Mouse (Mus musculus) midbrain, embryonic 11.5 days (tissue): ENCODE results near the gene Apom. TPM values are rescaled to one million over a fixed set of nuclear protein-coding genes. Genes with fewer than 3 reads are reported as not detected.
A peak's percentile ranks its signal among the peaks of the same experiment; 100 is the strongest.

Experiments used
- ATAC-seq: fragments of 200-750 bp; cut with Nextera tagmentation; 2 replicates; pipeline ENCODE4 v1.8.0; 2017; ENCODE audit warnings: moderate TSS enrichment, moderate library complexity; ENCODE audit not compliant: low FRiP score
- DNase-seq: peaks from one replicate; pipeline ENCODE4 v3.0.0; 2015; ENCODE audit warnings: low spot score; ENCODE audit errors: missing footprints
- H3K27ac ChIP-seq: fragments of 300-500 bp; sonication (generic); 2 replicates; pipeline ENCODE4 v1.5.1; 2014; ENCODE audit warnings: low read depth, low read length
- H3K27me3 ChIP-seq: fragments of 300-500 bp; sonication (generic); 2 replicates; pipeline ENCODE4 v1.6.1; 2014; ENCODE audit warnings: mild to moderate bottlenecking, low read length, moderate library complexity, mixed read lengths; ENCODE audit not compliant: control insufficient read depth, insufficient read depth
- H3K36me3 ChIP-seq: fragments of 300-500 bp; sonication (generic); 2 replicates; pipeline ENCODE4 v1.6.1; 2014; ENCODE audit warnings: mild to moderate bottlenecking, low read length, moderate library complexity, mixed read lengths; ENCODE audit not compliant: control insufficient read depth, insufficient read depth
- H3K4me1 ChIP-seq: fragments of 300-500 bp; sonication (generic); 2 replicates; pipeline ENCODE4 v1.6.1; 2014; ENCODE audit warnings: low read length; ENCODE audit not compliant: control insufficient read depth, insufficient read depth
- H3K4me2 ChIP-seq: fragments of 300-500 bp; sonication (generic); 2 replicates; pipeline ENCODE4 v1.6.1; 2014; ENCODE audit warnings: mild to moderate bottlenecking, moderate library complexity
- H3K4me3 ChIP-seq: fragments of 300-500 bp; sonication (generic); 2 replicates; pipeline ENCODE4 v1.5.1; 2014; ENCODE audit warnings: low read depth, low read length
- H3K9ac ChIP-seq: fragments of 300-500 bp; sonication (generic); 2 replicates; pipeline ENCODE4 v1.6.1; 2014; ENCODE audit warnings: low read length
- H3K9me3 ChIP-seq: fragments of 300-500 bp; sonication (generic); 2 replicates; pipeline ENCODE4 v1.6.1; 2016; ENCODE audit warnings: low read length; ENCODE audit not compliant: control insufficient read depth
- WGBS: fragments of 180-500 bp; shearing (Covaris S2); extraction: QIAGEN DNeasy Blood & Tissue Kit; methylation state at CpG from one replicate; pipeline ENCODE4 v1.1.7; 2014; 5-methylcytosine and 5-hydroxymethylcytosine counted together
- polyA plus RNA-seq: library from polyadenylated mRNA; unstranded; fragments of >200 nt; fragmentation: Nextera tagmentation; extraction: Ambion mirVana; gene quantifications from 2 replicates; pipeline ENCODE4 v1.2.1, GENCODE M21; 2014

Apom gene
- polyA plus RNA-seq, result 0.37 and 0.45 TPM in 2 replicates

GRCm38 (mm10) chr17:35131500-35132173 is at the start of gene Apom:
Apom (minus strand) TSS chr17:35132050.
- no peak within 1 kb of the TSS for H3K4me2 ChIP-seq
- DNase-seq, result no peak
- H3K27ac ChIP-seq, result no peak within 1 kb of the TSS
- H3K36me3 ChIP-seq, result no peaks in the 10 kb centered on the region
- H3K9ac ChIP-seq, result no peak within 1 kb of the TSS
- WGBS, result 87% methylated on average over 15 of the region's 15 CpGs
- no peaks in the 10 kb centered on the region for H3K27me3 ChIP-seq
- ATAC-seq, result no peak
- H3K4me1 ChIP-seq, result peaks cover 9% of the 10 kb centered on the region
- H3K4me3 ChIP-seq, result no peak within 1 kb of the TSS
- no peaks in the 10 kb centered on the region for H3K9me3 ChIP-seq

DNA sequence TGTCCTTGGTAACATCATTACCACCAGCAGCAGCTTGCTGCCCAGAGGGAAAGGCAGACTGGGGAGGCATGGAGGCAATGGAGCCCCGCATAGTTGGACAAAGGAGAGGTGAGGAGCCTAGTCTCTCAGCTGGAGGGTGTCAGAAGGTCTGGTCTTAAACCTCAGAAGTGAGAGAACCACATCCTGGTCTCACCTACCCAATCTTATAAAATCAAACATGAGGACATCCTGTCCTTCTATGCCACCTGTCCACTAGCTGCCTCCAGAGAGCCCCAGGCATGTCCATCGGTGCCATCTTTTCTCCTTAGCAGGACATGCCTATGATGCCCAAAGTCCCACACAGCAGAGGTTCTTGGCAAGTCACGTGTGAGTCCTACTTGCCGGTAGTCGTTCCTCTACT is 48.2 kb upstream of the Apom start:
- DNase-seq, result no peak
- no peak overlapping the region for H3K27ac ChIP-seq
- no peak overlapping the region for H3K4me2 ChIP-seq
- no peaks in the 10 kb centered on the region for H3K36me3 ChIP-seq
- no peak overlapping the region for H3K9ac ChIP-seq
- no peaks in the 10 kb centered on the region for H3K9me3 ChIP-seq
- WGBS, result 91% methylated on average over 5 of the region's 5 CpGs
- H3K4me3 ChIP-seq, result no peak overlapping the region
- ATAC-seq, result no peak
- no peaks in the 10 kb centered on the region for H3K27me3 ChIP-seq
- no peaks in the 10 kb centered on the region for H3K4me1 ChIP-seq

DNA sequence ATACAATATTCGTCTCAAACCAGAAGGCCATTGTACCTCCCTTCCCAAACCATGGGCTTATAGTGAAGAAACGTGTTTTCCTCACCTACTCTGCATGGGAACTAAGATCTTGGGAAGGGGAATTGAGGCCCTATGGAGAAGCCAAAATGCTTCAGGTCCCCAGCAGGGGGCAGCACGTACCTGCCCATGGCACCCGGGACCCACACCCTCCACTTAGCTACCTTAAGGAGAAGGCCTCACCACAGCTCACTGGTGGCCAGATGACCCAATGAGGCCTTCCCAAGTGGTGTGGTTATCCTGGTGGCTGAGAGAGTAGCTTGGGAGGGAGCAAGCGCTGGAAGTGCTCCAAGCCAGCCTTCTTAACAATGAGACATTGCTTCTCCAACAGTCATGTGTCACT is 46.7 kb upstream of the Apom start:
- Histone ChIP-seq H3K27me3 (no peaks in the 10 kb centered on the region), H3K4me3 (no peak overlapping the region), H3K4me2 (no peak overlapping the region), H3K36me3 (no peaks in the 10 kb centered on the region), H3K9ac (no peak overlapping the region), H3K27ac (no peak overlapping the region), H3K9me3 (no peaks in the 10 kb centered on the region), H3K4me1 (no peaks in the 10 kb centered on the region)
- DNase-seq, result peak; percentile 96
- ATAC-seq, result 0 out of 2 replicates have a peak, but pooled peaks have one; percentile 44
- WGBS, result 17% methylated on average over 5 of the region's 5 CpGs

DNA sequence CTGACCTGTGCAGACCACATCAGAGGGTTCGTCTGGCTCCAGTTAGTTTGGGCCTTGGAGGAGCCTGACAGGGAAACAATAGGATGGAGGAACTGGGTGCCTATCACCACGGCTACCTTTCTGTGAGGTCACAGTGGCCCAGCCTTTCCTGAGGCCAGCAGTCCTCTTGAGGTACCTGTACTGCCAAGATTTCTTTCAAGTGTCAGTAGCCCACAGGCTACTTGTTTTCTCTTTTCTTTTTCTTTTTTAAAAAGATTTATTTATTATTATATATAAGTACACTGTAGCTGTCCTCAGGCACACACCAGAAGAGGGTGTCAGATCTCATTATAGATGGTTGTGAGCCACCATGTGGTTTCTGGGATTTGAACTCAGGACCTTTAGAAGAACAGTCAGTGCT is 44.1 kb upstream of the Apom start, which contains the start of gene Aif1:
Gene Aif1, minus strand, starts transcription at position 101 of the 400 bp plus-strand sequence.
- H3K9ac ChIP-seq, result no peak within 1 kb of the TSS
- DNase-seq (no peak), ATAC-seq (no peak)
- WGBS, result 42% methylated on average over 2 of the region's 2 CpGs
- no peak within 1 kb of the TSS for H3K4me3 ChIP-seq
- no peaks in the 10 kb centered on the region for H3K27me3 ChIP-seq
- no peaks in the 10 kb centered on the region for H3K36me3 ChIP-seq
- H3K9me3 ChIP-seq, result no peaks in the 10 kb centered on the region
- H3K27ac ChIP-seq, result no peak within 1 kb of the TSS
- no peaks in the 10 kb centered on the region for H3K4me1 ChIP-seq
- H3K4me2 ChIP-seq, result no peak within 1 kb of the TSS

DNA sequence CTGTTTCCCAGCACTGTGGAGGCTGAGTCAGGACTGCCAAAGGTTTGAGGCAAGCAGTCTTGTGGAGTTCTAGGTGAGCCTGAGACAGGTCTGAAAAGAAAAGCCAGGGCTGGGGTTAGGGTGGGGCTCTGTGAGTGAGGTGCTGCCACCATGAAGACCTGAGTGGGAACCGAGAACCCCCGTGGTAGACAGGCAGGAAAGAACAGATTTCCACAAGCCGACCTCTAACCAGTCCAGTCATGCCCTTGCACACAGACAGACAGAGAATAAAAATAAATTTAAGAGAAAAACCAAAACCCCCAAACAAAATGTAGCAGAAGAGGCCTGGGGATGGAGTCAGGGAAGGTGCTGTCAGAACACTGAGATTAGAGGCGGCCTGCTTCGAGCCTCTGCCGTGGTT is 43.5 kb upstream of the Apom start:
- no peaks in the 10 kb centered on the region for H3K27me3 ChIP-seq
- no peaks in the 10 kb centered on the region for H3K4me1 ChIP-seq

GRCm38 (mm10) chr17:35174201-35174977 is 42.5 kb upstream of the Apom start:
- ATAC-seq (no peak), DNase-seq (no peak)
- Histone ChIP-seq H3K36me3 (no peaks in the 10 kb centered on the region), H3K4me1 (no peaks in the 10 kb centered on the region), H3K9me3 (no peaks in the 10 kb centered on the region), H3K4me3 (no peak overlapping the region), H3K27ac (no peak overlapping the region), H3K9ac (no peak overlapping the region), H3K4me2 (no peak overlapping the region), H3K27me3 (no peaks in the 10 kb centered on the region)
- WGBS, result 82% methylated on average over 8 of the region's 8 CpGs

More for the DNA sequence above, 43.5 kb upstream of the Apom start:
- H3K27ac ChIP-seq, result no peak overlapping the region
- H3K4me2 ChIP-seq, result no peak overlapping the region
- no peaks in the 10 kb centered on the region for H3K9me3 ChIP-seq
- WGBS, result 63% methylated on average over 6 of the region's 6 CpGs
- H3K36me3 ChIP-seq, result no peaks in the 10 kb centered on the region
- H3K4me3 ChIP-seq, result no peak overlapping the region
- ATAC-seq, result no peak
- no peak for DNase-seq
- H3K9ac ChIP-seq, result no peak overlapping the region

- DNase-seq, result no peak
Observed at GRCm38 (mm10) chr17:35173329-35173728, 41.5 kb upstream of the Apom start.

GRCm38 (mm10) chr17:35172445-35173234 is 40.8 kb upstream of the Apom start:
- no peaks in the 10 kb centered on the region for H3K36me3 ChIP-seq
- H3K9me3 ChIP-seq, result no peaks in the 10 kb centered on the region

More at GRCm38 (mm10) chr17:35173329-35173728, 41.5 kb upstream of the Apom start:
- Histone ChIP-seq H3K4me1 (no peaks in the 10 kb centered on the region), H3K9ac (no peak overlapping the region), H3K27me3 (no peaks in the 10 kb centered on the region), H3K9me3 (no peaks in the 10 kb centered on the region), H3K36me3 (no peaks in the 10 kb centered on the region), H3K27ac (no peak overlapping the region), H3K4me2 (no peak overlapping the region), H3K4me3 (no peak overlapping the region)
- 61% methylated on average over 3 of the region's 3 CpGs for WGBS
- no peak for ATAC-seq

More at GRCm38 (mm10) chr17:35172445-35173234, 40.8 kb upstream of the Apom start:
- ATAC-seq (no peak), DNase-seq (no peak)
- no peak overlapping the region for H3K27ac ChIP-seq
- no peaks in the 10 kb centered on the region for H3K27me3 ChIP-seq
- 70% methylated on average over 11 of the region's 11 CpGs for WGBS
- H3K4me1 ChIP-seq, result no peaks in the 10 kb centered on the region
- no peak overlapping the region for H3K4me3 ChIP-seq
- 0 out of 2 replicates have a peak overlapping the region, but pooled peaks have one; percentile 9 for H3K9ac ChIP-seq
- H3K4me2 ChIP-seq, result no peak overlapping the region
